Mouse (Mus musculus): ENCODE results near the gene 1700086D15Rik. TPM values are rescaled to one million over a fixed set of nuclear protein-coding genes. Genes with fewer than 3 reads are reported as not detected.

Gene 1700086D15Rik
- polyA plus RNA-seq, 1 experiment, result not detected

DNA sequence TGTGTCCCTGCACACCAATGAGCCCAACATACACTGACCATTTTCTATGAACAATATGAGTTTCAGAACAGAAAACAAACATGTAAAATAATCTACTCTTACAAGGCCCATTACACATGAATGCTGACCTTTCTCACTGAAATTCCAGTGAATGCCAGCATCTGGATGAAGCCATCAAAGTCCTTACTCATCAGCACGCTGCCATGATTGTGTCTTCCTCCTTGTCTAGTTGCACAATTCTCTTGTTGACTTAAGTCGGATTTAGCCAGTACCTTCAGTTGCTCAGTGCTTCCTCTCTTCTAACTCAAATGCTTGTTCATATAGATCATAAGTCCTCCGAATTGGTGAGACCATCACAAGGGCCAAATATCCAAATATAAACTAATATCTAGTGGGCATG, 20.7 kb downstream of the 1700086D15Rik start:
- H3K4me3 ChIP-seq (replicated peaks), result no peak overlapping the region
- peaks cover 5% of the 10 kb centered on the region for H3K9me3 ChIP-seq
- H3K4me1 ChIP-seq, result peaks cover 3% of the 10 kb centered on the region; the same call in 1 of the 2 replicates
- TF ChIP-seq FLI1 (IDR thresholded peaks at IDR 0.05; ENCODE audit: low read length) (no peak), GATA1 (IDR thresholded peaks at IDR 0.05; ENCODE audit: borderline replicate concordance, low read length) (no peak)
- no peaks in the 10 kb centered on the region for H3K36me3 ChIP-seq (replicated peaks; ENCODE audit: low read length)
- no peaks in the 10 kb centered on the region for H3K27me3 ChIP-seq (replicated peaks)

GRCm38 (mm10) chr11:65137145-65137652, 22.5 kb downstream of the 1700086D15Rik start:
- Histone ChIP-seq H3K9me3 (no peaks in the 10 kb centered on the region), H3K4me3 (replicated peaks) (no peak overlapping the region), H3K4me1 (peaks cover 3% of the 10 kb centered on the region; the same call in 1 of the 2 replicates), H3K36me3 (replicated peaks; ENCODE audit: low read length) (no peaks in the 10 kb centered on the region), H3K27me3 (replicated peaks) (no peaks in the 10 kb centered on the region)
- no peak for TF ChIP-seq FLI1 (IDR thresholded peaks at IDR 0.05; ENCODE audit: low read length)
- TF ChIP-seq GATA1 (IDR thresholded peaks at IDR 0.05; ENCODE audit: borderline replicate concordance, low read length), result no peak

DNA sequence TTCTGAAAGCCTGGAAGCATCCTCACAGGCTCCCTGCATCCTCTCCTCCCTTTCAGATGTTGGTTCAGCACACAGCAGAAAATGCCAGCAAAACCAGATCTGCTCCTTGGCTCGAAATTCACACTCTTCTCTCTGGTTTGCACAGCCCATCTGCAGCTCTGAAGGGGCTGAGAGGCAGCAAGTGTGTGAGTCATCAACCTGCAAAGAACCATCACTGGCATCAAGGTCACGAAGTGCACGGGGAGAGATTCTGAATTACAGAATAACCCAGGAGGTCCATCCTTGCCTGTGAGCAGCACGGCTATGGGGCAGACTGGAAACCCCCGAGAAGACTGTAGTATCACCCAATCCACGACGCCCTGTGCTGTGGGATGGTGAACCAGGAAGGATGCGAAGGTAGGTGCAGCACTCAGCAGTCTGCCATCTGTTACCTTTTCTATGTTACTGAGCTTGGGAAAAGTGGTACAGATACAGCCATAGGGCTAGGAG, 24.4 kb downstream of the 1700086D15Rik start:
- H3K4me3 ChIP-seq (replicated peaks), result no peak overlapping the region
- no peaks in the 10 kb centered on the region for H3K27me3 ChIP-seq (replicated peaks)
- H3K36me3 ChIP-seq (replicated peaks; ENCODE audit: low read length), result no peaks in the 10 kb centered on the region
- TF ChIP-seq FLI1 (IDR thresholded peaks at IDR 0.05; ENCODE audit: low read length), result no peak
- no peak for TF ChIP-seq GATA1 (IDR thresholded peaks at IDR 0.05; ENCODE audit: borderline replicate concordance, low read length)
- H3K4me1 ChIP-seq, result no peaks in the 10 kb centered on the region
- peaks cover 9% of the 10 kb centered on the region; the same call in 1 of the 2 replicates for H3K9me3 ChIP-seq

- Histone ChIP-seq H3K9me3 (peaks cover 12% of the 10 kb centered on the region), H3K27me3 (replicated peaks) (no peaks in the 10 kb centered on the region), H3K36me3 (replicated peaks; ENCODE audit: low read length) (no peaks in the 10 kb centered on the region), H3K4me1 (no peaks in the 10 kb centered on the region), H3K4me3 (replicated peaks) (no peak overlapping the region)
- TF ChIP-seq GATA1 (IDR thresholded peaks at IDR 0.05; ENCODE audit: borderline replicate concordance, low read length) (no peak), FLI1 (IDR thresholded peaks at IDR 0.05; ENCODE audit: low read length) (no peak)
Observed at GRCm38 (mm10) chr11:65133661-65134060, 26.0 kb downstream of the 1700086D15Rik start.

GRCm38 (mm10) chr11:65129110-65129509, 30.6 kb downstream of the 1700086D15Rik start:
- H3K36me3 ChIP-seq (replicated peaks; ENCODE audit: low read length), result no peaks in the 10 kb centered on the region
- H3K4me3 ChIP-seq (replicated peaks), result no peak overlapping the region
- TF ChIP-seq GATA1 (IDR thresholded peaks at IDR 0.05; ENCODE audit: borderline replicate concordance, low read length) (no peak), FLI1 (IDR thresholded peaks at IDR 0.05; ENCODE audit: low read length) (no peak)
- H3K4me1 ChIP-seq, result no peaks in the 10 kb centered on the region
- H3K9me3 ChIP-seq, result peaks cover 14% of the 10 kb centered on the region
- no peaks in the 10 kb centered on the region for H3K27me3 ChIP-seq (replicated peaks)

DNA sequence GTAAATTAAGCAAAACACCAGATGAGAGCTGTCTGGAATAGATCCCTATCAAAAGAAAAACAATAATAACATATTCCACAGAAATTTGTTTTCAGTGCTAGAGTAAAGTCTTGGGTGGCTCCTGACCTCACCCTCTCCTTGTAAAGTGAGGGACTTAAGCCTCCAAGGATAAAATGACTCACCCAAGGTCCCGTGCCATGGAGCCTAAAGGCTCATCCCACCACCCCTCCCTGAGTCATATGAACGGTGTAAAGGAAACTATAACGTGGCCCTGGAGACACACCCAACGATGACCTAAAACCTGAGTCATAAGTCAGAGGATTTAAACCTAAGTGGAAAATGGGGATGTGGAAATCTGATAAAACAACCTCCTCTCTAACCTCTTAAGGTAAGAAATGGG, 31.0 kb downstream of the 1700086D15Rik start:
- Histone ChIP-seq H3K36me3 (replicated peaks; ENCODE audit: low read length) (no peaks in the 10 kb centered on the region), H3K4me3 (replicated peaks) (no peak overlapping the region), H3K9me3 (peaks cover 14% of the 10 kb centered on the region), H3K4me1 (no peaks in the 10 kb centered on the region), H3K27me3 (replicated peaks) (no peaks in the 10 kb centered on the region)
- TF ChIP-seq GATA1 (IDR thresholded peaks at IDR 0.05; ENCODE audit: borderline replicate concordance, low read length) (no peak), FLI1 (IDR thresholded peaks at IDR 0.05; ENCODE audit: low read length) (no peak)

- Histone ChIP-seq H3K9me3 (peaks cover 12% of the 10 kb centered on the region), H3K4me1 (no peaks in the 10 kb centered on the region), H3K4me3 (replicated peaks) (no peak overlapping the region), H3K36me3 (replicated peaks; ENCODE audit: low read length) (no peaks in the 10 kb centered on the region), H3K27me3 (replicated peaks) (no peaks in the 10 kb centered on the region)
- TF ChIP-seq GATA1 (IDR thresholded peaks at IDR 0.05; ENCODE audit: borderline replicate concordance, low read length), result no peak
- TF ChIP-seq FLI1 (IDR thresholded peaks at IDR 0.05; ENCODE audit: low read length), result no peak
Observed at GRCm38 (mm10) chr11:65126566-65126965, 33.1 kb downstream of the 1700086D15Rik start.

DNA sequence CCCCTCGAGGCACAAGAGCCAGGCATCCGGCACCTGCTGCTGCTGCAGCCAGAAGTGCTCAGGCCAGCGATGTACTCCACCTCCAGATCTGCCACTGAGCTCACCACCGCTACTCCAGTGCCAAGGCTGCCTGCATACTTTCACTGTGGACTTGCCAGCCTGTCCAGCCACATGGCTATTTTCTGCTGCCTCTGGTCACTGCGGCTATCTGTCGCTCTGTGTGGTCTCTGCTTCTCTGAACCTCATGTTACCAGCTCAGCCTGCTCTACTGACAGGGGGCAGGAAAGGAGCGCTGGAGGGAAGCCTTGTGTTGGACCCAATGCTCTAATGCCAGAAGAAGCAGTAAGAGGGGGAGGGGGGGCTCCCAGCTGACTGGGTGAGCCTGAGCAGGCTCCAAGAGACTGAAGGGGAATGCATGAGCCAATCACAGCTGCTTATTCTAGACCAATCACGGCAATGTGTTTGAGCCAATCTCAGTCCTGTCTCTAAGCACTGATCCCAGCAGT, 34.7 kb downstream of the 1700086D15Rik start:
- Histone ChIP-seq H3K27me3 (replicated peaks) (no peaks in the 10 kb centered on the region), H3K4me1 (no peaks in the 10 kb centered on the region), H3K36me3 (replicated peaks; ENCODE audit: low read length) (no peaks in the 10 kb centered on the region), H3K9me3 (peaks cover 6% of the 10 kb centered on the region), H3K4me3 (replicated peaks) (no peak overlapping the region)
- TF ChIP-seq FLI1 (IDR thresholded peaks at IDR 0.05; ENCODE audit: low read length) (no peak), GATA1 (IDR thresholded peaks at IDR 0.05; ENCODE audit: borderline replicate concordance, low read length) (no peak)

DNA sequence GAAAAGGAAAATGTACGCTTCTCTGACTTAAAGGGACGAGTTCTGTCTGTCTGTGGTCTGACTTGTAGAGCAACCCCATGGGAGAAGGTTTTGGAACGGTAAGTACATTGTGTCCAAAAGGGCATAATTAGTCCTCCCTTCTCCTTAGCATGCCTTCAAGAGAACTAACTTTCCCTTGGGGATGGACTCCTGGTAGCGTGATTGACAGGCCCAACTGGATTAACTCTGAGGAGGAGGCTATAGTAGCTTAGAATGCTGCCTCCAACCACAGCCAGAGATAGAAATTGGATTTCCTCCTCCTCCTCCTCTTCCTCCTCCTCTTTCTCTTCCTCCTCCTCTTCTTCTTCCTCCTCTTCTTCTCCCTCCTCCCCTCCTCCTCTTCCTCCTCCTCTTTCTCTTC, 39.4 kb downstream of the 1700086D15Rik start:
- H3K27me3 ChIP-seq (replicated peaks), result no peaks in the 10 kb centered on the region
- H3K4me3 ChIP-seq (replicated peaks), result no peak overlapping the region
- H3K36me3 ChIP-seq (replicated peaks; ENCODE audit: low read length), result no peaks in the 10 kb centered on the region
- no peaks in the 10 kb centered on the region for H3K4me1 ChIP-seq
- H3K9me3 ChIP-seq, result peaks cover 18% of the 10 kb centered on the region
- no peak for TF ChIP-seq FLI1 (IDR thresholded peaks at IDR 0.05; ENCODE audit: low read length)
- TF ChIP-seq GATA1 (IDR thresholded peaks at IDR 0.05; ENCODE audit: borderline replicate concordance, low read length), result no peak

- H3K27me3 ChIP-seq (replicated peaks), result no peaks in the 10 kb centered on the region
- H3K4me3 ChIP-seq (replicated peaks), result no peak overlapping the region
- TF ChIP-seq GATA1 (IDR thresholded peaks at IDR 0.05; ENCODE audit: borderline replicate concordance, low read length), result no peak
- H3K9me3 ChIP-seq, result peaks cover 25% of the 10 kb centered on the region
- H3K36me3 ChIP-seq (replicated peaks; ENCODE audit: low read length), result no peaks in the 10 kb centered on the region
- H3K4me1 ChIP-seq, result no peaks in the 10 kb centered on the region
Observed at GRCm38 (mm10) chr11:65115811-65116210, 43.9 kb downstream of the 1700086D15Rik start.

Data from megakaryocyte, embryonic 14.5 days (primary cell).